Mouse (Mus musculus) large intestine, adult 2 months (tissue): ENCODE results near the gene Cox7a2. TPM values are rescaled to one million over a fixed set of nuclear protein-coding genes. Genes with fewer than 3 reads are reported as not detected.

ENCODE experiments used
- DNase-seq: peaks from one replicate; pipeline ENCODE4 v3.0.0-alpha.2; 2012; ENCODE audit warnings: low read depth, low spot score
- WGBS: fragments of 180-500 bp; shearing (Covaris S2); methylation state at CpG from one replicate; pipeline ENCODE4 v1.1.7; 2018; 5-methylcytosine and 5-hydroxymethylcytosine counted together
- polyA plus RNA-seq: library from polyadenylated mRNA; depleted of rRNA; stranded (reverse); fragments of >200 nt; gene quantifications from 2 replicates; pipeline ENCODE4 v1.2.3, GENCODE M21; 2012; rRNA removed

Cox7a2 gene
- polyA plus RNA-seq, 1 experiment, result 568 TPM

- WGBS, result 80% methylated on average over 7 of the region's 7 CpGs
- DNase-seq, result no peak
Observed at GRCm38 (mm10) chr9:79750709-79751108, 9.0 kb downstream of the Cox7a2 start.

GRCm38 (mm10) chr9:79745036-79745435 is 14.6 kb downstream of the Cox7a2 start:
- 79% methylated on average over 4 of the region's 4 CpGs for WGBS
- no peak for DNase-seq

- 62% methylated on average over 6 of the region's 6 CpGs for WGBS
- DNase-seq, result no peak
Observed at GRCm38 (mm10) chr9:79735608-79736007, 24.1 kb downstream of the Cox7a2 start.

- no peak for DNase-seq
- WGBS, result 37% methylated on average over 5 of the region's 5 CpGs
Observed at GRCm38 (mm10) chr9:79730301-79730700, 29.4 kb downstream of the Cox7a2 start.

- WGBS, result 32% methylated on average over 5 of the region's 5 CpGs
- DNase-seq, result no peak
Observed at GRCm38 (mm10) chr9:79723090-79723489, 36.6 kb downstream of the Cox7a2 start.

- DNase-seq, result no peak
- WGBS, result 12% methylated on average over 9 of the region's 9 CpGs
Observed at GRCm38 (mm10) chr9:79721056-79721455, 38.6 kb downstream of the Cox7a2 start.

- WGBS, result 44% methylated on average over 9 of the region's 9 CpGs
- DNase-seq, result no peak
Observed at GRCm38 (mm10) chr9:79720143-79720542, 39.5 kb downstream of the Cox7a2 start.

GRCm38 (mm10) chr9:79719451-79719850 is 40.2 kb downstream of the Cox7a2 start:
- WGBS, result 3% methylated on average over 28 of the region's 28 CpGs
- DNase-seq, result no peak

GRCm38 (mm10) chr9:79718481-79719370 is 41.0 kb downstream of the Cox7a2 start, which contains the start of gene Col12a1:
Gene Col12a1 (minus strand): TSS chr9:79718831.
- WGBS, result 2% methylated on average over 64 of the region's 64 CpGs
- no peak for DNase-seq

GRCm38 (mm10) chr9:79717836-79718475 is 41.7 kb downstream of the Cox7a2 start:
- DNase-seq, result no peak
- whole genome bisulfite sequencing, result 3% methylated on average over 22 of the region's 22 CpGs

GRCm38 (mm10) chr9:79716909-79717835 is 42.5 kb downstream of the Cox7a2 start:
- DNase-seq, result no peak

GRCm38 (mm10) chr9:79716496-79716895 is 43.2 kb downstream of the Cox7a2 start:
- no peak for DNase-seq
- 48% methylated on average over 5 of the region's 5 CpGs for WGBS

More at GRCm38 (mm10) chr9:79716909-79717835, 42.5 kb downstream of the Cox7a2 start:
- WGBS, result 17% methylated on average over 23 of the region's 23 CpGs

- no peak for DNase-seq
Observed at GRCm38 (mm10) chr9:79714471-79715045, 45.1 kb downstream of the Cox7a2 start.

More at GRCm38 (mm10) chr9:79714471-79715045, 45.1 kb downstream of the Cox7a2 start:
- WGBS, result 9% methylated on average over 16 of the region's 16 CpGs

Other genes starting within 250 kb of the Cox7a2 start
- gene Col12a1, start 41.0 kb downstream of the Cox7a2 start, polyA plus RNA-seq, result 9.2 and 12.3 TPM in 2 replicates
- 15.7 and 30.9 TPM in 2 replicates for gene Tmem30a, start 33.6 kb upstream of the Cox7a2 start, polyA plus RNA-seq